In the genomic region with DNA sequence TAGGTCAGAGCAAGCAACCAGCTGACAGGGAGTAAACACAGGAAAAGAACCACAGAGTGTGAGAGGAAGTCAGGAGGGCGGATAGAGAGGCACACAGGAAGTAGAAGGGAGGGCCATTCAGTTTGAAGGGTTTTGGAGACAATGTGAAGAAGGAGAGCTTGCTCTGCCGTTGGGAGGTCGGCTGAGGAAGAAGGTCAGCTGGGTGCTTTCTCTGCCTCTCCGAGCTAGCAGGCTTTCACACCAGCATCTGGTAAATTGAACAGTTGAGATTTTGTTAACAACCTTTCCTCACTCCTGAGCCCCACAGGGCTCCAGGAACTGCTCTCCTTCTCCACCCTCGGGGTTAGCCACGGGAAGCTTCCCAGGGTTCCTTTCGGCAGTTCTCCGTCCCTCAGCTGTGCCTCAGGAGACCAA, we compare ENCODE assay signal across 8 mouse cellular contexts.
DNase-seq lines count a peak whose midpoint lies in the region; ATAC-seq and TF ChIP-seq lines count a peak whose summit lies in the region.

No protein-coding gene starts in this region.

- peak overlapping the region; percentile 27 to 74; a peak in 3 of 4 replicates for H3K4me3 ChIP-seq in ES-E14 (ENCODE audit: insufficient read depth in 1 of 2, low read depth in 1 of 2, low read length in 2 of 2, poor library complexity in 1 of 2, severe bottlenecking in 1 of 2)
- peak overlapping the region; percentile 30 for H3K4me3 ChIP-seq in stomach, embryonic 16.5 days (replicated peaks; ENCODE audit: low read length)

- no peaks in the 10 kb centered on the region for H3K9me3 ChIP-seq in ES-E14 (ENCODE audit: control insufficient read depth, insufficient read depth, low read depth, low read length)
- no peaks in the 10 kb centered on the region for H3K9me3 ChIP-seq in stomach, embryonic 16.5 days (replicated peaks; ENCODE audit: control insufficient read depth, low read length)

- H3K4me1 ChIP-seq in ES-E14 (ENCODE audit: control insufficient read depth in 2 of 2, insufficient read depth in 2 of 2, low read length in 2 of 2, poor library complexity in 1 of 2): no peaks in the 10 kb centered on the region
- H3K4me1 ChIP-seq in stomach, embryonic 16.5 days (ENCODE audit: control insufficient read depth, insufficient read depth, low read length): no peaks in the 10 kb centered on the region

- peak overlapping the region; percentile 14; the same call in 1 of the 2 replicates for H3K9ac ChIP-seq in ES-E14 (ENCODE audit: insufficient read depth, low read depth, low read length, poor library complexity, severe bottlenecking)
- 0 out of 2 replicates have a peak overlapping the region, but pooled peaks have one; percentile 17 for H3K9ac ChIP-seq in stomach, embryonic 16.5 days (ENCODE audit: low read length)

- peak; percentile 91 for ATAC-seq in common myeloid progenitor, adult 5-6 weeks (replicated peaks; ENCODE audit: low read depth, poor library complexity, severe bottlenecking)
- peak; percentile 91 for ATAC-seq in inflammation-experienced regulatory T-cells, adult 6 months
- ATAC-seq in stomach, embryonic 16.5 days (ENCODE audit: insufficient read depth, low FRiP score): no peak

- H3K36me3 ChIP-seq in ES-E14 (ENCODE audit: control insufficient read depth, insufficient read depth, low read length, poor library complexity, severe bottlenecking): no peaks in the 10 kb centered on the region
- no peaks in the 10 kb centered on the region for H3K36me3 ChIP-seq in stomach, embryonic 16.5 days (ENCODE audit: control insufficient read depth, insufficient read depth, low read length)

- 49% methylated on average over 8 of the region's 8 CpGs for WGBS in stomach, embryonic 16.5 days

- DNase-seq in ES-E14 (ENCODE audit: low read depth, low spot score): no peak
- DNase-seq in lung, adult 18-20 months: peak; percentile 39 to 48
- DNase-seq in left cerebral cortex, adult 11 months (ENCODE audit: low spot score): no peak
- no peak for DNase-seq in right cerebral cortex, postnatal 14 days
- no peak for DNase-seq in adrenal gland, adult 18-20 months (ENCODE audit: low spot score in 2 of 2)

- in situ Hi-C loops in ES-E14 (cut with MboI; ENCODE audit: low sequenced_read_pairs in 2 of 2, unreplicated experiment in 2 of 2): no loop called here

- H3K27me3 ChIP-seq in stomach, embryonic 16.5 days (ENCODE audit: control insufficient read depth, insufficient read depth, low read length): no peaks in the 10 kb centered on the region

- H3K4me2 ChIP-seq in stomach, embryonic 16.5 days (ENCODE audit: low read depth, low read length): peak overlapping the region; percentile 20

- H3K27ac ChIP-seq in ES-E14 (ENCODE audit: insufficient read depth, low read depth, low read length, poor library complexity, severe bottlenecking): no peak overlapping the region
- no peak overlapping the region for H3K27ac ChIP-seq in stomach, embryonic 16.5 days (ENCODE audit: low read length)

TF ChIP-seq in ES-E14, 5 proteins besides CTCF, POLR2A, EP300 and RAD21:
- TF ChIP-seq ZC3H11A (IDR thresholded peaks at IDR 0.05; ENCODE audit: borderline replicate concordance, low read depth, low read length) (no peak), HCFC1 (IDR thresholded peaks at IDR 0.05; ENCODE audit: borderline replicate concordance, insufficient read depth, low read length) (no peak), MAFK (IDR thresholded peaks at IDR 0.05; ENCODE audit: insufficient read depth, low read depth, low read length) (no peak), ZNF384 (IDR thresholded peaks at IDR 0.05; ENCODE audit: low read depth, low read length) (no peak), CHD2 (IDR thresholded peaks at IDR 0.05; ENCODE audit: low read depth, low read length) (no peak)

Comparison
In these comparisons a context has a peak if more than half of its experiments do, and no peak if none do; other contexts are left out.
1. DNase-seq: peak in lung, adult 18-20 months (2 of 2); none in ES-E14 (single experiment), left cerebral cortex, adult 11 months (single experiment), right cerebral cortex, postnatal 14 days (single experiment) and adrenal gland, adult 18-20 months (0 of 2).